In the genomic region with DNA sequence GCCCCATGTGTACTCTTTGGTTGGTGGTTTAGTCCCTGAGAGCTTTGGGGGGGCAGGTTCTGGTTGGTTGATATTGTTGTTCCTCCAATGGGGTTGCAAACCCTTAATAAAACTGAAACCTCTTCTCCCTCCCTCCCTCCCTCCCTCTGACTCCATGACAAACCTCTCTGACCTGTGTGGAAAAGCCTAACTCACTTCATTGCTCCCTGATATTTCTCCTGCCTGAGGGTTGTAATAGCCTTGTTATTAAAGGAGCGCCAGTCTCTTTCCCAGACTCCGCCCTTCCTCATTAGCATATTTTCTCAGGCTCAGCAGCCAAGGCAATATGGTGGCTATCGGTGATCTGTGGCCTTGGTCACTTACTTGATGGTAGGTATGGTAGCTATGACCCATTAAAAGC, we compare ENCODE assay signal across 11 mouse cellular contexts.
DNase-seq lines count a peak whose midpoint lies in the region; ATAC-seq and TF ChIP-seq lines count a peak whose summit lies in the region.
"Had no signal": no experiment of that assay in that cellular context is flagged by ENCODE, and none has a peak within 500 bp of the region (broad histone marks: within the 10 kb centered on the region; RNA-seq: fewer than 3 reads in every experiment).

No protein-coding gene starts in this region.

- no peak overlapping the region for H3K4me3 ChIP-seq in kidney, postnatal 0 days (replicated peaks; ENCODE audit: low read depth, low read length)
- H3K4me3 ChIP-seq in embryonic fibroblast, embryonic 13.5 days (ENCODE audit: insufficient read depth, low read length) = no peak overlapping the region
- H3K4me3 ChIP-seq in hindbrain, embryonic 15.5 days = no peak overlapping the region
- no peak overlapping the region for H3K4me3 ChIP-seq in midbrain, postnatal 0 days (ENCODE audit: low read depth, low read length)
- H3K4me3 ChIP-seq in left cerebral cortex, adult 2 months = no peak overlapping the region

- ATAC-seq in kidney, postnatal 0 days (replicated peaks; ENCODE audit: low FRiP score, low read depth) = no peak
- peak; percentile 10; the same call in 1 of the 2 replicates for ATAC-seq in hindbrain, embryonic 15.5 days (ENCODE audit: low FRiP score, low read depth)
- ATAC-seq in midbrain, postnatal 0 days (ENCODE audit: low FRiP score) = no peak

- no peak for TF ChIP-seq POLR2A in embryonic fibroblast, embryonic 13.5 days (IDR thresholded peaks at IDR 0.05; ENCODE audit: low read depth, low read length)

- WGBS in kidney, postnatal 0 days = 59% methylated on average over 3 of the region's 3 CpGs
- 65% methylated on average over 3 of the region's 3 CpGs for WGBS in hindbrain, embryonic 15.5 days
- WGBS in midbrain, postnatal 0 days = 67% methylated on average over 3 of the region's 3 CpGs

- no peaks in the 10 kb centered on the region for H3K36me3 ChIP-seq in kidney, postnatal 0 days (ENCODE audit: insufficient read depth, low read length)
- no peaks in the 10 kb centered on the region for H3K36me3 ChIP-seq in hindbrain, embryonic 15.5 days
- H3K36me3 ChIP-seq in midbrain, postnatal 0 days (ENCODE audit: insufficient read depth, low read length) = no peaks in the 10 kb centered on the region

- no peaks in the 10 kb centered on the region for H3K4me1 ChIP-seq in kidney, postnatal 0 days (replicated peaks; ENCODE audit: insufficient read depth, low read length)
- 0 out of 2 replicates have a peak, but pooled peaks cover 3% of the 10 kb centered on the region for H3K4me1 ChIP-seq in embryonic fibroblast, embryonic 13.5 days (ENCODE audit: control insufficient read depth, insufficient read depth, low read length)
- peaks cover 26% of the 10 kb centered on the region for H3K4me1 ChIP-seq in hindbrain, embryonic 15.5 days (replicated peaks)
- 0 out of 2 replicates have a peak, but pooled peaks cover 4% of the 10 kb centered on the region for H3K4me1 ChIP-seq in midbrain, postnatal 0 days (ENCODE audit: insufficient read depth, low read length)

- H3K4me2 ChIP-seq in kidney, postnatal 0 days (ENCODE audit: low read length) = no peak overlapping the region; the same call in 1 of the 2 replicates
- H3K4me2 ChIP-seq in hindbrain, embryonic 15.5 days = peak overlapping the region; percentile 30
- no peak overlapping the region for H3K4me2 ChIP-seq in midbrain, postnatal 0 days (ENCODE audit: low read depth, low read length, poor library complexity, severe bottlenecking)

- TF ChIP-seq CTCF in kidney, postnatal 0 days (IDR thresholded peaks at IDR 0.05; ENCODE audit: low read depth) = no peak
- TF ChIP-seq CTCF in embryonic fibroblast, embryonic 13.5 days (IDR thresholded peaks at IDR 0.05; ENCODE audit: borderline replicate concordance, insufficient read depth, low read length) = no peak
- TF ChIP-seq CTCF in midbrain, postnatal 0 days (IDR thresholded peaks at IDR 0.05) = no peak
- no peak for TF ChIP-seq CTCF in left cerebral cortex, adult 2 months (IDR thresholded peaks at IDR 0.05)

- DNase-seq in kidney, postnatal 0 days (ENCODE audit: low spot score) = peak; percentile 11
- no peak for DNase-seq in kidney, postnatal 10 days
- no peak for DNase-seq in midbrain, postnatal 0 days (ENCODE audit: low spot score)
- no peak for DNase-seq in left cerebral cortex, adult 2 months (ENCODE audit: extremely low spot score in 1 of 2, low spot score in 2 of 2)
- DNase-seq in right cerebral cortex, postnatal 4 days = no peak
- no peak for DNase-seq in adrenal gland, postnatal 10 days
- DNase-seq: thymus, adult 2 months had no signal

- H3K27ac ChIP-seq in kidney, postnatal 0 days = no peak overlapping the region
- H3K27ac ChIP-seq in embryonic fibroblast, embryonic 13.5 days (ENCODE audit: insufficient read depth, low read length) = peak overlapping the region; percentile 22
- peak overlapping the region; percentile 70 for H3K27ac ChIP-seq in hindbrain, embryonic 15.5 days (replicated peaks)
- 0 out of 2 replicates have a peak overlapping the region, but pooled peaks have one; percentile 4 for H3K27ac ChIP-seq in midbrain, postnatal 0 days (ENCODE audit: low read depth, low read length)
- H3K27ac ChIP-seq in left cerebral cortex, adult 2 months = no peak overlapping the region
- H3K27ac ChIP-seq: liver, embryonic 14.5 days had no signal

- no peak overlapping the region for H3K9ac ChIP-seq in kidney, postnatal 0 days (ENCODE audit: low read depth, low read length)
- H3K9ac ChIP-seq in hindbrain, embryonic 15.5 days = no peak overlapping the region
- H3K9ac ChIP-seq in midbrain, postnatal 0 days (replicated peaks; ENCODE audit: low read length, poor library complexity, severe bottlenecking) = no peak overlapping the region
- H3K9ac ChIP-seq: liver, embryonic 14.5 days had no signal

- intact Hi-C loops in left cerebral cortex, adult 2 months (cut with DNase I) = no loop called here

- peaks cover 8% of the 10 kb centered on the region; the same call in 1 of the 2 replicates for H3K27me3 ChIP-seq in kidney, postnatal 0 days (ENCODE audit: insufficient read depth, low read length)
- H3K27me3 ChIP-seq in hindbrain, embryonic 15.5 days = no peaks in the 10 kb centered on the region
- 0 out of 2 replicates have a peak, but pooled peaks cover 3% of the 10 kb centered on the region for H3K27me3 ChIP-seq in midbrain, postnatal 0 days (ENCODE audit: insufficient read depth, low read length)
- H3K27me3 ChIP-seq: CH12.LX had no signal

- no peaks in the 10 kb centered on the region for H3K9me3 ChIP-seq in kidney, postnatal 0 days (replicated peaks; ENCODE audit: low read length)
- no peaks in the 10 kb centered on the region for H3K9me3 ChIP-seq in hindbrain, embryonic 15.5 days
- H3K9me3 ChIP-seq in midbrain, postnatal 0 days (ENCODE audit: low read length) = no peaks in the 10 kb centered on the region

Comparison
In these comparisons a context has a peak if more than half of its experiments do, and no peak if none do; other contexts are left out.
1. H3K27ac ChIP-seq: peak in embryonic fibroblast, embryonic 13.5 days (single experiment), hindbrain, embryonic 15.5 days (single experiment) and midbrain, postnatal 0 days (single experiment); none in kidney, postnatal 0 days (single experiment) and left cerebral cortex, adult 2 months (single experiment).